Mouse (Mus musculus) MEL (cell line): ENCODE measurements around the gene Ctla2a. TPM values are rescaled to one million over a fixed set of nuclear protein-coding genes. Genes with fewer than 3 reads are reported as not detected.
"Not testable (repeated sequence)": the region's sequence is repeated elsewhere in the genome, so short reads cannot be mapped to it uniquely, and the experiment has no call there.

Experiments
- DNase-seq: peaks from one replicate; pipeline ENCODE4 v3.0.0; 2011; ENCODE audit warnings: low read depth, low spot score
- H3K27ac ChIP-seq: 2 replicates; pipeline ENCODE4 v1.5.1; 2012; ENCODE audit warnings: low read depth, mild to moderate bottlenecking, control low read depth, low read length, moderate library complexity; ENCODE audit not compliant: control insufficient read depth
- H3K27me3 ChIP-seq, 2 experiments: fragments of 150-350 bp in 1 of 2; sonication (generic) in 1 of 2; 2 replicates each; pipeline ENCODE4 v1.6.1; 2012; ENCODE audit warnings: low read length in 2 of 2, mild to moderate bottlenecking in 2 of 2, improper control_type of control experiment in 1 of 2, moderate library complexity in 1 of 2; ENCODE audit not compliant: insufficient read depth in 2 of 2, control insufficient read depth in 1 of 2
- H3K36me3 ChIP-seq, 2 experiments: 2 replicates each; pipeline ENCODE4 v1.6.1; 2012 to 2014; ENCODE audit warnings: low read length in 2 of 2, improper control_type of control experiment in 1 of 2, inconsistent platforms in 1 of 2, mild to moderate bottlenecking in 1 of 2; ENCODE audit not compliant: insufficient read depth in 2 of 2, control insufficient read depth in 1 of 2
- H3K4me1 ChIP-seq, 2 experiments: fragments of 150-350 bp in 1 of 2; sonication (generic) in 1 of 2; 2 replicates each; pipeline ENCODE4 v1.6.1; 2012; ENCODE audit warnings: low read length in 2 of 2, improper control_type of control experiment in 1 of 2, mild to moderate bottlenecking in 1 of 2; ENCODE audit not compliant: insufficient read depth in 2 of 2, control insufficient read depth in 1 of 2
- H3K4me3 ChIP-seq, 2 experiments: fragments of 150-350 bp in 1 of 2; sonication (generic) in 1 of 2; 2 replicates each; pipeline ENCODE4 v1.5.1; 2012; ENCODE audit warnings: low read depth in 2 of 2, low read length in 2 of 2, mild to moderate bottlenecking in 2 of 2, moderate library complexity in 2 of 2, control low read depth in 1 of 2, improper control_type of control experiment in 1 of 2; ENCODE audit not compliant: control insufficient read depth in 1 of 2, insufficient read depth in 1 of 2
- H3K79me2 ChIP-seq: 2 replicates; pipeline ENCODE4 v1.6.1; 2012; ENCODE audit warnings: mild to moderate bottlenecking, low read length, moderate library complexity; ENCODE audit not compliant: control insufficient read depth, poor library complexity, insufficient read depth
- H3K9ac ChIP-seq: 2 replicates; pipeline ENCODE4 v1.6.1; 2012; ENCODE audit warnings: low read depth, mild to moderate bottlenecking, control low read depth, low read length, moderate library complexity; ENCODE audit not compliant: control insufficient read depth, poor library complexity, severe bottlenecking
- H3K9me3 ChIP-seq: fragments of 150-350 bp; sonication (generic); replicated peaks from 2 replicates; pipeline ENCODE4 v1.6.1; 2012; ENCODE audit warnings: mild to moderate bottlenecking, low read length, improper control_type of control experiment, moderate library complexity; ENCODE audit not compliant: insufficient read depth
- E2F4 ChIP-seq: IDR thresholded peaks from 2 replicates; pipeline ENCODE4 v1.6.1; 2011; ENCODE audit warnings: low read depth, low read length, improper control_type of control experiment, borderline replicate concordance
- JUND ChIP-seq: IDR thresholded peaks from 2 replicates; pipeline ENCODE4 v1.6.1; 2011; ENCODE audit warnings: low read depth, mild to moderate bottlenecking, improper control_type of control experiment, low read length
- MEF2A ChIP-seq: IDR thresholded peaks from 2 replicates; pipeline ENCODE4 v1.6.1; 2014; ENCODE audit warnings: low read depth, mild to moderate bottlenecking, inconsistent platforms, low read length, improper control_type of control experiment; ENCODE audit not compliant: poor library complexity, insufficient replicate concordance, severe bottlenecking; ENCODE audit errors: extremely low read depth
- POLR2A ChIP-seq, 2 experiments: IDR thresholded peaks; 2 replicates each; pipeline ENCODE4 v1.6.1; 2011 to 2012; ENCODE audit warnings: low read length in 2 of 2, mild to moderate bottlenecking in 2 of 2, control low read depth in 1 of 2, improper control_type of control experiment in 1 of 2, low read depth in 1 of 2, moderate library complexity in 1 of 2; ENCODE audit not compliant: control insufficient read depth in 1 of 2, insufficient read depth in 1 of 2, poor library complexity in 1 of 2
- SMC3 ChIP-seq: IDR thresholded peaks from 2 replicates; pipeline ENCODE4 v1.6.1; 2011; ENCODE audit warnings: low read depth, low read length, improper control_type of control experiment
- polyA plus RNA-seq, 2 experiments: library from polyadenylated mRNA; stranded (reverse) in 1 of 2; unstranded in 1 of 2; fragments of >175 nt in 1 of 2; fragments of >200 nt in 1 of 2; gene quantifications; 2 replicates each; pipeline versions ENCODE4 v1.2.1 to v1.2.4; 2012; ENCODE audit warnings: low replicate concordance in 2 of 2, low read depth in 1 of 2; ENCODE audit not compliant: insufficient read length in 2 of 2, insufficient read depth in 1 of 2, missing spikeins in 1 of 2
- total RNA-seq: library from RNA; depleted of rRNA; stranded (reverse); fragments of 300-350 nt; gene quantifications from 2 replicates; pipeline ENCODE4 v1.2.3, GENCODE M21; 2012

Ctla2a gene
- total and polyA plus RNA-seq, 3 experiments: 0.81 to 1.7 TPM; not detected in 1

GRCm38 (mm10) chr13:60935490-60935889 is 935 bp downstream of the Ctla2a start, which contains the start of gene Gm49393:
Gene Gm49393, minus strand, starts transcription at chr13:60935590.
- H3K27ac ChIP-seq, H3K79me2 ChIP-seq, H3K4me3 ChIP-seq, DNase-seq, H3K9me3 ChIP-seq, H3K4me1 ChIP-seq, H3K27me3 ChIP-seq, H3K36me3 ChIP-seq, H3K9ac ChIP-seq: not testable (repeated sequence)

GRCm38 (mm10) chr13:60904780-60905179 is 31.6 kb downstream of the Ctla2a start, which contains the start of gene Tpbpb:
Gene Tpbpb, minus strand, starts transcription at chr13:60904880.
- H3K79me2 ChIP-seq, DNase-seq, H3K9ac ChIP-seq, H3K27me3 ChIP-seq, H3K4me3 ChIP-seq, H3K9me3 ChIP-seq, H3K27ac ChIP-seq, H3K4me1 ChIP-seq, H3K36me3 ChIP-seq: not testable (repeated sequence)

GRCm38 (mm10) chr13:60897328-60897727 is 39.1 kb downstream of the Ctla2a start, which contains the start of gene Ctla2b:
Gene Ctla2b, minus strand, starts transcription at chr13:60897447.
- no peaks in the 10 kb centered on the region; a peak in 1 of 4 replicates for H3K27me3 ChIP-seq
- DNase-seq: no peak
- H3K79me2 ChIP-seq: no peaks in the 10 kb centered on the region
- no peaks in the 10 kb centered on the region for H3K4me1 ChIP-seq
- TF ChIP-seq E2F4 (no peak), POLR2A (IDR thresholded peaks at IDR 0.05; ENCODE audit: control insufficient read depth in 1 of 2, insufficient read depth in 1 of 2, low read depth in 1 of 2, low read length in 2 of 2, poor library complexity in 1 of 2) (no peak), JUND (no peak), MEF2A (no peak), SMC3 (no peak)
- H3K9me3 ChIP-seq: no peaks in the 10 kb centered on the region
- no peaks in the 10 kb centered on the region for H3K36me3 ChIP-seq
- no peak within 1 kb of the TSS for H3K4me3 ChIP-seq
- no peak within 1 kb of the TSS for H3K27ac ChIP-seq
- H3K9ac ChIP-seq: no peak within 1 kb of the TSS

GRCm38 (mm10) chr13:60896794-60897193 is 39.6 kb downstream of the Ctla2a start, which contains the start of gene Gm49392:
Gene Gm49392, minus strand, starts transcription at chr13:60896894.
- H3K9me3 ChIP-seq, H3K79me2 ChIP-seq, H3K36me3 ChIP-seq, H3K27ac ChIP-seq, DNase-seq, H3K4me1 ChIP-seq, H3K9ac ChIP-seq, H3K27me3 ChIP-seq, H3K4me3 ChIP-seq: not testable (repeated sequence)
